Mouse (Mus musculus) embryonic fibroblast, embryonic 13.5 days (primary cell): ENCODE results near the gene Cradd.

Source experiments
- CTCF ChIP-seq: IDR thresholded peaks from 2 replicates; pipeline ENCODE4 v1.5.1; 2011; ENCODE audit warnings: mild to moderate bottlenecking, control low read depth, low read length, moderate library complexity, borderline replicate concordance; ENCODE audit not compliant: insufficient read depth
- POLR2A ChIP-seq: IDR thresholded peaks from 2 replicates; pipeline ENCODE4 v1.6.1; 2011; ENCODE audit warnings: low read depth, mild to moderate bottlenecking, control low read depth, low read length, moderate library complexity

GRCm38 (mm10) chr10:95329884-95330283 is 6.0 kb upstream of the Cradd start:
- TF ChIP-seq POLR2A (no peak), CTCF (no peak)
